Mouse (Mus musculus) left cerebral cortex, adult 9 months (tissue): ENCODE data around the gene Tekt1.
A peak's percentile ranks its signal among the peaks of the same experiment; 100 is the strongest.
"Not testable (repeated sequence)": the region's sequence is repeated elsewhere in the genome, so short reads cannot be mapped to it uniquely, and the experiment has no call there.

Experiments used
- DNase-seq, 2 experiments: peaks; one replicate each; pipeline ENCODE4 v3.0.0; 2022; ENCODE audit warnings: low spot score in 2 of 2

Gene Tekt1

GRCm38 (mm10) chr11:72389407-72390142, 27.3 kb upstream of the Tekt1 start:
- no peak for DNase-seq

- no peak for DNase-seq
Measured at GRCm38 (mm10) chr11:72388113-72388529, 25.9 kb upstream of the Tekt1 start.

GRCm38 (mm10) chr11:72379351-72379750, 17.1 kb upstream of the Tekt1 start:
- no peak for DNase-seq

- DNase-seq = no peak
Measured at GRCm38 (mm10) chr11:72378222-72378621, 16.0 kb upstream of the Tekt1 start.

- no peak for DNase-seq
Measured at GRCm38 (mm10) chr11:72376562-72376961, 14.3 kb upstream of the Tekt1 start.

- DNase-seq = no peak
Measured at GRCm38 (mm10) chr11:72369904-72370672, 7.8 kb upstream of the Tekt1 start.

GRCm38 (mm10) chr11:72367934-72368674, 5.9 kb upstream of the Tekt1 start:
- DNase-seq = no peak

GRCm38 (mm10) chr11:72366126-72366525, 3.9 kb upstream of the Tekt1 start:
- DNase-seq = no peak

- DNase-seq = no peak
Measured at GRCm38 (mm10) chr11:72364526-72364925, 2.3 kb upstream of the Tekt1 start.

GRCm38 (mm10) chr11:72363523-72364240, 1.4 kb upstream of the Tekt1 start:
- DNase-seq = no peak

- peak in 1 of 2 experiments; percentile 80 for DNase-seq
Measured at GRCm38 (mm10) chr11:72361385-72362346, 576 bp downstream of the Tekt1 start.

- peak in 1 of 2 experiments; percentile 65 for DNase-seq
Measured at GRCm38 (mm10) chr11:72354971-72355728, 7.1 kb downstream of the Tekt1 start.

- no peak for DNase-seq
Measured at GRCm38 (mm10) chr11:72353186-72353585, 9.1 kb downstream of the Tekt1 start.

- DNase-seq = no peak
Measured at GRCm38 (mm10) chr11:72352272-72352671, 10.0 kb downstream of the Tekt1 start.

- DNase-seq = no peak
Measured at GRCm38 (mm10) chr11:72349652-72350051, 12.6 kb downstream of the Tekt1 start.

- peak in 1 of 2 experiments; percentile 46 for DNase-seq
Measured at GRCm38 (mm10) chr11:72349016-72349415, 13.2 kb downstream of the Tekt1 start.

- DNase-seq = peak in 1 of 2 experiments; percentile 47
Measured at GRCm38 (mm10) chr11:72348563-72348962, 13.7 kb downstream of the Tekt1 start.

GRCm38 (mm10) chr11:72344486-72344885, 17.8 kb downstream of the Tekt1 start:
- DNase-seq = no peak

GRCm38 (mm10) chr11:72343904-72344303, 18.3 kb downstream of the Tekt1 start:
- DNase-seq = peak in 1 of 2 experiments; percentile 33

GRCm38 (mm10) chr11:72343238-72343625, 19.0 kb downstream of the Tekt1 start:
- not testable (repeated sequence) for DNase-seq
